Mouse (Mus musculus): ENCODE results near the gene Hhipl1.

- TF ChIP-seq CTCF (IDR thresholded peaks at IDR 0.05 in 2 of 3, conservative IDR thresholded peaks at IDR 0.05 in 1 of 3; ENCODE audit: control insufficient read depth in 1 of 3, insufficient read depth in 1 of 3, low read depth in 2 of 3, low read length in 3 of 3, poor library complexity in 1 of 3, severe bottlenecking in 1 of 3) (no peak), GABPA (IDR thresholded peaks at IDR 0.05; ENCODE audit: low read depth, low read length) (no peak), POLR2A (IDR thresholded peaks at IDR 0.05; ENCODE audit: control insufficient read depth in 1 of 2, insufficient read depth in 1 of 2, low read depth in 1 of 2, low read length in 2 of 2, poor library complexity in 1 of 2) (no peak), GATA1 (IDR thresholded peaks at IDR 0.05; ENCODE audit: low read depth, low read length) (no peak), ETS1 (IDR thresholded peaks at IDR 0.05; ENCODE audit: low read depth, low read length) (no peak), MAX (IDR thresholded peaks at IDR 0.05; ENCODE audit: low read length) (no peak), EP300 (IDR thresholded peaks at IDR 0.05; ENCODE audit: low read depth in 1 of 2, low read length in 2 of 2) (no peak), MAFK (IDR thresholded peaks at IDR 0.05; ENCODE audit: borderline replicate concordance, low read depth, low read length) (no peak)
Observed at GRCm38 (mm10) chr12:108352371-108353136, 46.5 kb downstream of the Hhipl1 start.

Data from MEL (cell line).